Mouse (Mus musculus) embryonic facial prominence, embryonic 11.5 days (tissue): ENCODE results near the gene Zscan5b. TPM values are rescaled to one million over a fixed set of nuclear protein-coding genes. Genes with fewer than 3 reads are reported as not detected.

ENCODE experiments used
- polyA plus RNA-seq: library from polyadenylated mRNA; unstranded; fragments of >200 nt; fragmentation: Nextera tagmentation; extraction: Ambion mirVana; gene quantifications from 2 replicates; pipeline ENCODE4 v1.2.1, GENCODE M21; 2014

Gene Zscan5b
- polyA plus RNA-seq, 1 experiment from 2014 or later = not detected

Other genes starting within 250 kb of the Zscan5b start
- gene Vmn1r65, start 211.3 kb upstream of the Zscan5b start, polyA plus RNA-seq = not detected in 2 replicates
- not detected in 2 replicates for gene Nlrp4c, start 177.1 kb upstream of the Zscan5b start, polyA plus RNA-seq
- gene Zfp787, start 66.3 kb upstream of the Zscan5b start, polyA plus RNA-seq = 13.8 TPM in 2 replicates
- 66.4 and 73.4 TPM in 2 replicates for gene Zfp444, start 50.1 kb upstream of the Zscan5b start, polyA plus RNA-seq
- not detected in 2 replicates for gene Galp, start 25.2 kb upstream of the Zscan5b start, polyA plus RNA-seq
- gene Epp13, start 30.4 kb downstream of the Zscan5b start, polyA plus RNA-seq = not detected in 2 replicates
- gene Zfp667, start 64.3 kb downstream of the Zscan5b start, polyA plus RNA-seq = 7.4 and 8.2 TPM in 2 replicates
- gene Zfp583, start 109.0 kb downstream of the Zscan5b start, polyA plus RNA-seq = 8.3 and 8.8 TPM in 2 replicates
- 1.4 and 1.6 TPM in 2 replicates for gene Gm3854, start 121.5 kb downstream of the Zscan5b start, polyA plus RNA-seq
- gene Zfp78, start 141.0 kb downstream of the Zscan5b start, polyA plus RNA-seq = 1.9 and 3.0 TPM in 2 replicates
- 12.0 and 13.8 TPM in 2 replicates for gene Zfp28, start 161.0 kb downstream of the Zscan5b start, polyA plus RNA-seq
- gene Smim17, start 176.4 kb downstream of the Zscan5b start, polyA plus RNA-seq = 0.28 TPM in 1 of 2 replicates, not detected in the other
- gene Gm20715, start 188.0 kb downstream of the Zscan5b start, polyA plus RNA-seq = not detected in 2 replicates
- gene Olfr1344, start 216.4 kb downstream of the Zscan5b start, polyA plus RNA-seq = not detected in 2 replicates
- not detected in 2 replicates for gene Olfr1336, start 233.9 kb downstream of the Zscan5b start, polyA plus RNA-seq
- gene Olfr1346, start 244.8 kb downstream of the Zscan5b start, polyA plus RNA-seq = not detected in 2 replicates